Mouse (Mus musculus) heart, embryonic 11.5 days (tissue): Measurements from ENCODE around the gene Tlk2. TPM values are rescaled to one million over a fixed set of nuclear protein-coding genes. Genes with fewer than 3 reads are reported as not detected.
A peak's percentile ranks its signal among the peaks of the same experiment; 100 is the strongest.

Experiments
- ATAC-seq: fragments of 200-750 bp; cut with Nextera tagmentation; replicated peaks from 2 replicates; pipeline ENCODE4 v1.8.0; 2017; ENCODE audit warnings: moderate library complexity; ENCODE audit not compliant: insufficient number of reproducible peaks, low FRiP score, low TSS enrichment
- H3K27ac ChIP-seq: fragments of 300-500 bp; sonication (generic); 2 replicates; pipeline ENCODE4 v1.5.1; 2014; ENCODE audit warnings: mild to moderate bottlenecking, low read depth, low read length
- H3K27me3 ChIP-seq: fragments of 300-500 bp; sonication (generic); 2 replicates; pipeline ENCODE4 v1.6.1; 2014; ENCODE audit warnings: mild to moderate bottlenecking, low read length, mixed read lengths; ENCODE audit not compliant: control insufficient read depth, insufficient read depth
- H3K36me3 ChIP-seq: fragments of 300-500 bp; sonication (generic); 2 replicates; pipeline ENCODE4 v1.6.1; 2014; ENCODE audit warnings: mild to moderate bottlenecking, low read length, moderate library complexity, mixed read lengths; ENCODE audit not compliant: control insufficient read depth, insufficient read depth
- H3K4me1 ChIP-seq: fragments of 300-500 bp; sonication (generic); 2 replicates; pipeline ENCODE4 v1.6.1; 2014; ENCODE audit warnings: low read length; ENCODE audit not compliant: control insufficient read depth, insufficient read depth
- H3K4me2 ChIP-seq: fragments of 300-500 bp; sonication (generic); 2 replicates; pipeline ENCODE4 v1.6.1; 2014; ENCODE audit warnings: mild to moderate bottlenecking, moderate library complexity
- H3K4me3 ChIP-seq: fragments of 300-500 bp; sonication (generic); 2 replicates; pipeline ENCODE4 v1.5.1; 2014; ENCODE audit warnings: low read depth, low read length
- H3K9ac ChIP-seq: fragments of 300-500 bp; sonication (generic); 2 replicates; pipeline ENCODE4 v1.6.1; 2014; ENCODE audit warnings: mild to moderate bottlenecking, low read depth, low read length, moderate library complexity
- H3K9me3 ChIP-seq: fragments of 300-500 bp; sonication (generic); replicated peaks from 2 replicates; pipeline ENCODE4 v1.6.1; 2016; ENCODE audit warnings: low read length; ENCODE audit not compliant: control insufficient read depth
- WGBS: fragments of 180-500 bp; shearing (Covaris S2); extraction: QIAGEN DNeasy Blood & Tissue Kit; methylation state at CpG from one replicate; pipeline ENCODE4 v1.1.7; 2014; ENCODE audit not compliant: insufficient replicate concordance; 5-methylcytosine and 5-hydroxymethylcytosine counted together
- polyA plus RNA-seq: library from polyadenylated mRNA; unstranded; fragments of >200 nt; fragmentation: Nextera tagmentation; extraction: Ambion mirVana; gene quantifications from 2 replicates; pipeline ENCODE4 v1.2.1, GENCODE M21; 2014

Tlk2 gene
- polyA plus RNA-seq, 1 experiment from 2014 or later, result 19.3 TPM

DNA sequence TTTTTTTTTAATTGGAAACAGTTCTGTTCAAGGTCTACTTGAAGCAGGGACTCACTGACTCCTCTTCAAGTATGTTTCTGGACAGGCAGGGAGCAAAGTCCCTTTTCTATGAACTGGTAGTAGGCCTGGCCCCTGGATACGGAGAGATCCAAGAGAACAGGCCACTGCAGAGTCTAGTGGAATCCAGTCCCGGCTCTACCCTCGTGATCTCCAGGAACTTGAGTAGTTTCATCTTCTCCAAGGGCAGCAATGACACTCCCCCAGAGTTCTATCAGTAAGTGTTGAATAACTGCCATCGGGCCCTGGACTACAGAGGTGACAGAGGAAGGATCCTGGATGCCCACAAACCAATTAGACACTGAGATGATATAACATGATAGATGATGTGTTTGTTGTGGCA, 22.7 kb upstream of the Tlk2 start:
- no peaks in the 10 kb centered on the region for H3K36me3 ChIP-seq
- no peak overlapping the region for H3K27ac ChIP-seq
- 38% methylated on average over 4 of the region's 4 CpGs for WGBS

DNA sequence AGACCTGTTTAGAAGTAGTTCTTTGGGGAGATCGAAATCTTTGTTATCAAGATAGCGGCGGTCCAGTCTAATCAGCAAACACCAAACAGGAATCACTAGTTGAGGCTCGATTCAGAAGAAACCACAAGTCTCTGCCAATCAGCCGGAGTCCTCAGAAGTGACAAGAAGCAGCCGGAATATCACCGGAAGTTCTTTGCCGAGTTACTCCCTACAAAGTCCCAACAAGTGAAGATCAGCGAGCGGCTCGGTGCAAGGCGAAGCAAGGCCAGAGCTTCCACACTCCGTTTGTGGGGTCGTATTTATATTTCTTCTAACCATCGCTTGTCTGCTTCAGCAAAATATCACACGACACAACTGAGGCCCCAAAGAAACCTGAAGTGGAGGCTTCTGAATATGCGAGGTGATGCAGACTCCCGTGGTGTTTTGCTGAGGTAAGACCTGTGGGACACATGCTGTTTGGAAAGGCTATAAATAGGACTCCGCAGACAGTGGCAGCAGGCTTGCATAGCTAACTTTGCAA, 21.8 kb upstream of the Tlk2 start:
- WGBS, result 59% methylated on average over 19 of the region's 19 CpGs
- peak overlapping the region; percentile 66; the same call in 1 of the 2 replicates for H3K27ac ChIP-seq
- H3K9me3 ChIP-seq, result no peaks in the 10 kb centered on the region
- peaks cover 13% of the 10 kb centered on the region for H3K4me1 ChIP-seq
- H3K4me3 ChIP-seq, result no peak overlapping the region
- H3K9ac ChIP-seq, result 0 out of 2 replicates have a peak overlapping the region, but pooled peaks have one; percentile 39
- H3K27me3 ChIP-seq, result no peaks in the 10 kb centered on the region
- 0 out of 2 replicates have a peak overlapping the region, but pooled peaks have one; percentile 10 for H3K4me2 ChIP-seq
- no peaks in the 10 kb centered on the region for H3K36me3 ChIP-seq
- no peak for ATAC-seq

More for the DNA sequence above, 22.7 kb upstream of the Tlk2 start:
- H3K27me3 ChIP-seq, result no peaks in the 10 kb centered on the region
- no peak overlapping the region for H3K9ac ChIP-seq
- H3K4me2 ChIP-seq, result no peak overlapping the region
- peaks cover 13% of the 10 kb centered on the region for H3K4me1 ChIP-seq
- no peak overlapping the region for H3K4me3 ChIP-seq
- H3K9me3 ChIP-seq, result no peaks in the 10 kb centered on the region
- ATAC-seq, result no peak

DNA sequence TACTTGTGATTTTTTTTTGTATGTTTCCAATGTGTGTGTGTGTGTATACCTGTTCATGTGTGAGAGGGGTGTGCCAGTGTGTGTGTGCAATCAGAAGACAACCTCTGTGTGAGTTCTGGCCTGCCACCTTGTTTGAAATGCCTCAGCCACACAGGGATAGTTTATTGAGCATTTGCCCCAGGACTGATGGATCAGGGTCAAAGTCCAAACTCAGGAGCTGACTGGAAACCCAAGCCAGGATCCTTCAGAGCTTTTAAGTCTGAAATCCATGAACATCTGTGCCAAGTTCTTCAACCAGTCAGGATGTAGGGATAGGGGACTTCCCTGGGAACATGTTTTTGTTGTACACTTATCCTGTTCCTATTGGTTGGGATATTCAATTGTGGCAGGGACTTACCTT, 20.6 kb upstream of the Tlk2 start:
- ATAC-seq, result no peak
- Histone ChIP-seq H3K27ac (no peak overlapping the region), H3K4me2 (no peak overlapping the region), H3K4me1 (peaks cover 11% of the 10 kb centered on the region), H3K27me3 (no peaks in the 10 kb centered on the region), H3K36me3 (no peaks in the 10 kb centered on the region), H3K9ac (no peak overlapping the region), H3K4me3 (no peak overlapping the region), H3K9me3 (peaks cover 2% of the 10 kb centered on the region; the same call in 1 of the 2 replicates)

DNA sequence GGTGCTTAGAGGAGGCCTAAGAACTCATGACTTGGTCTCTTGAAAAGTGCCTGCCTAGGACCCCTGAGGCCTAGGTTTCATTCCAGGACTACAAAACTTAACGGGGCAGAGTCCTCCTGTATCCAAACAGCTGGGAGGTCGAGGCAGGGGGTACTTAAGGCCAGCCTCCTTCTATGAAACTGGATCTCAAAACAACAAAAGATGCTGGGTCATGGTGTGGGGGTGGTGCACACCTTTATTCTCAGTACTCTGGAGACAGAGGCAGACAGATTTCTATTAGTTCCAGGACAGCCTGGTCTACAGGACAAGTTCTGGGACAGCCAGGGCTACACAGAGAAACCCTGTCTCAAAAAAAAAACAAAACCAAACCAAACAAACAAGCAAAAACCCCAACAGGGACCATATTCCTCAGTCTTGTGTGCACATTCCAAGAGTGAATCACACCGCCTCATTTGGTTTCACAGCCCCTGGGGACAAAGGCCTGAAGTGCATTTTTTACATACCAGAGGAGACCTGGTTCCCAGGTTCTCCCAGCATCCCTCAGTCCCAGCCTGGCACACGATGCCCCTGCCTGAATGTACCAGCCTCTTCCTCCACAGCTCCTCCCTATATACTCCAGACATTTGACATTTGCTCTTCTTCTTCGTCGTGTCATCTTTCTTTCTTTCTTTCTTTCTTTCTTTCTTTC, 18.8 kb upstream of the Tlk2 start:
- Histone ChIP-seq H3K4me2 (no peak overlapping the region), H3K4me1 (no peaks in the 10 kb centered on the region), H3K27ac (no peak overlapping the region), H3K9ac (no peak overlapping the region), H3K4me3 (no peak overlapping the region), H3K9me3 (peaks cover 2% of the 10 kb centered on the region; the same call in 1 of the 2 replicates), H3K27me3 (no peaks in the 10 kb centered on the region), H3K36me3 (no peaks in the 10 kb centered on the region)
- 66% methylated on average over 6 of the region's 6 CpGs for WGBS
- no peak for ATAC-seq

DNA sequence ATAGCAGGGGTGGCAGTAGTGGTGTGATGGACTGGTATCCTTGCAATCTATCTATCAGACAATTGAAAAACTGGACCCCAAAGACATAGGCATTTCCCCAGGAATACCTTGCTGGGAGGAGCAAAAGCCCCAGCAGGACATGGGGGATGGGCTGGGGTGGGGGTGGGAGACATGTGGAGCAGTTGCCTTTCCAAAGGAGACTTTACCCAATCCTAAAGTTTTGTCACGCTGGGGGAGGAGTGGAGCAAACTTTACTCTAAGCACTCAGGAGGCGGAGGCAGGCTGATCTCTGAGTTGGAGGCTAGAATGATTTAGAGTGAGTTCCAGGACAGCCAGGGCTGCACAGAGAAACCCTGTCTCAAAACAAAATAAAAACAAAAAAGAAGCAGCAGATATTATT, 17.2 kb upstream of the Tlk2 start:
- Histone ChIP-seq H3K4me2 (no peak overlapping the region), H3K4me1 (no peaks in the 10 kb centered on the region), H3K27me3 (peaks cover 12% of the 10 kb centered on the region), H3K27ac (no peak overlapping the region), H3K9me3 (peaks cover 10% of the 10 kb centered on the region), H3K4me3 (no peak overlapping the region), H3K36me3 (no peaks in the 10 kb centered on the region), H3K9ac (no peak overlapping the region)
- WGBS, result 87% methylated on average over 2 of the region's 2 CpGs
- ATAC-seq, result no peak

DNA sequence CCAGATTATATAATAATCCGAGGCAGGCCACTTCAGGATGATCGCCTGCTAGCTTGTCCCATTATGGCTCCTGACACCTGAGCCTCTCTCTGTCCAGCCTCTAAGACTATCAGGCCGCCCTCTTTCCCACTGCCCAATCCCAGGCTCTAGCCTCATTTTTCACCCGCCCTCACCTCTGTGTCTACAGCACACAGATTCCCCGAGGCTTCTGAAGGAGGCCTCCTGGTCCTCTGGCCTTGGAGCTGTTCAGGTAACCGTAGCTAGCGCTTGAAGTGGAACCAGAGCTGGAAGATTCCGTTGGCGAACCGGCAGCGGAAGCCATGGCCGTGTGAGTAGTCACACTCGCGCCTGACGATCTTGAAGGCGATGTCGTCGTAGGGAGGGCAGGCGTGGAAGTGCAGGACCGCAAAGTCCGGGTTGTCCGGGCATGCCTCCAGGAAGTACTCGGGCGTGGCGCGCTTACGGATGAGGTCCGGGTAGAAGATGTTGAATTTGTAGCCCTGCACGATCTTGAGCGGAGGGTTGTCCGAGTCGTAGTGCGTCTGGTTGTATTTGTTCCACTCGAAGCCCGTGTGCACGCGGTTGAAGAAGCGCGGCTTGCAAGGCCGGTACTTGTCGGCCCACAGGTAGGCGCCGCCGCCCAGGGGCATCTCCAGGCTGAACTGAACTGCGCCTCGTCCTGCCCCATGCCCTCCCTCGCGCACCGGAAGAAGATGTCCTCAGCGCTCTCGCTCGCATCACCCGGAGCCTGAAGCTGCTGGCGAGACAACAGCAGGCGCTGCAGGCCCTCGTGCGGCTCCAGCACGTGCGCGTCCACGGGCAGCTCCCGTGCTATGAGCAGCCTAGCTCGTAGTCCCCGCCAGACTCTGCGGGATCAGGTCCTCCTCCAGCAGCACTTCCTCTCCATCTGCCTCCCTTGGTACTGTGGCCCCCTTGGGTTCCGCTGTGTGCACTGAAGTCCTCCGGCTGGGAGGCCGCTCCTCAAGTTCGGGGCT, 13.8 kb upstream of the Tlk2 start:
- H3K4me2 ChIP-seq, result no peak overlapping the region
- WGBS, result 63% methylated on average over 69 of the region's 69 CpGs
- H3K27me3 ChIP-seq, result peaks cover 15% of the 10 kb centered on the region
- H3K36me3 ChIP-seq, result no peaks in the 10 kb centered on the region
- H3K27ac ChIP-seq, result no peak overlapping the region
- no peak overlapping the region for H3K9ac ChIP-seq
- no peak for ATAC-seq
- H3K9me3 ChIP-seq, result peaks cover 10% of the 10 kb centered on the region
- no peak overlapping the region for H3K4me3 ChIP-seq
- H3K4me1 ChIP-seq, result no peaks in the 10 kb centered on the region

DNA sequence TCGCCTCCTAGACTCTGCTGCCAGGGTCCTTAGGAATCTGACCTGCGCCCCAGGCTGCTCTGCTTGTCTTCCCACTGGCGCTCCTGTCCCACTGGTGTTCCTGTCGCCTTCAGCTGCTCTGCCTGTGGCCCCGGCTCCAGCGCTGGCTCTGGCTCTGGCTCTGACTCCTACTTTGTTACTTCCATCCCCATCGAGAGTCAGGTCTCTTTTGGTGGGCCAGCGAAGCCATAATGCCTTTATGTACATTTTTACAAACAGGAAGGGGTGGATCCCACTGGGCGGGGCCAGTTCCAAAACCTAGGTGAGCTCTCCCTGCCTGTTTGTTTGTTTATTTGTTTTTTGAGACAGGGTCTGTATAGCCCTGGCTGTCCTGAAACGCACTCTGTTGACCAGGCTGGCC, 11.8 kb upstream of the Tlk2 start:
- no peaks in the 10 kb centered on the region for H3K36me3 ChIP-seq
- H3K9me3 ChIP-seq, result peaks cover 10% of the 10 kb centered on the region
- H3K27me3 ChIP-seq, result peaks cover 15% of the 10 kb centered on the region
- ATAC-seq, result no peak
- H3K9ac ChIP-seq, result no peak overlapping the region
- WGBS, result 87% methylated on average over 10 of the region's 10 CpGs
- no peaks in the 10 kb centered on the region for H3K4me1 ChIP-seq
- H3K4me2 ChIP-seq, result no peak overlapping the region
- H3K4me3 ChIP-seq, result no peak overlapping the region
- H3K27ac ChIP-seq, result no peak overlapping the region

DNA sequence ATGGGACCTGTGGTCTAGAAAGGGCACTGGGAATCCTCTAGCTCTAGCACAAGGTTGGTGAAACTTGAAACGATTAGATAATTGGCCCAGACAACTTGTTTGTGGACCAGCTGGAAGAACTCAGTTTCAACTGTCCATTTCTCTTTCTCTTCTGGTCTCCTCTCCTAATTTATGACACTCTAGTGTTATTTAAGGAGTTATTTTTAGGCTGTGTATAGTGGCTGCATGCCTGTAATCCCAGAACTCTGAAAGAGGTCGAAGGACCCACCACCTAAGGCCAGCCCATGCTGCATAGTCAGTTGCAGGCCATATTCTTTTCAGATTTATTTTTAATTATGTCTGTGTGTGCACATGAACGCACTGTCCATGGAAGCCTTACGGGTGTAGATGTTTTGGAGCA, 916 bp downstream of the Tlk2 start:
- no peaks in the 10 kb centered on the region for H3K9me3 ChIP-seq
- peak overlapping the region; percentile 63 for H3K4me2 ChIP-seq
- 86% methylated on average over 4 of the region's 4 CpGs for WGBS
- no peaks in the 10 kb centered on the region for H3K27me3 ChIP-seq
- peaks cover 7% of the 10 kb centered on the region for H3K36me3 ChIP-seq
- no peak overlapping the region for H3K27ac ChIP-seq
- H3K9ac ChIP-seq, result no peak overlapping the region
- ATAC-seq, result no peak
- H3K4me3 ChIP-seq, result peak overlapping the region; percentile 4; the same call in 1 of the 2 replicates
- peaks cover 13% of the 10 kb centered on the region for H3K4me1 ChIP-seq
